Mouse (Mus musculus): ENCODE data around the gene BC034090. TPM values are rescaled to one million over a fixed set of nuclear protein-coding genes. Genes with fewer than 3 reads are reported as not detected.

Gene BC034090
- polyA plus RNA-seq, 2 experiments = 5.6 to 28.0 TPM

DNA sequence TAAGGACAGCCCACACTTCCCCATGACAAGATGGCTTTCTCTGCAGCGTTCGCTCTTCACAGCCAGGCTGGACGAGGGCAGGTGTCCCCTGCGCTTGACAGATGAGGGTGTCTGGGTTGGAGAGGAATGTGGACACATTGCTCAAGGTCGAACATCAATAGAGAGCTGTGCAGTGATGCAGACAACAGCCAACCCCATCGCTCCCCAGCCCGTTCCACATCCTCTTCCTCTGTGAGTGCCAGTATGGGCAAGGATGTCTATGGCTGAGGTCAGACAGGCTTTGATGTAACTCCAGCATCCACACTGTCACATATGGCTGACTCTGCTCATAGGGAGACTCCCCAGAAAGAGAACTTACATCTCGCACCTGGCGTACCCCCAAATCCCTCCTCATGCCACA lies 10.9 kb downstream of the BC034090 start:
- Histone ChIP-seq H3K9me3 (ENCODE audit: control insufficient read depth, low read length) (no peaks in the 10 kb centered on the region), H3K4me3 (replicated peaks; ENCODE audit: low read length) (no peak overlapping the region), H3K27ac (replicated peaks; ENCODE audit: low read depth, low read length) (peak overlapping the region; percentile 76), H3K4me2 (replicated peaks; ENCODE audit: low read depth, low read length, severe bottlenecking) (no peak overlapping the region), H3K9ac (ENCODE audit: low read depth, low read length, severe bottlenecking) (no peak overlapping the region), H3K4me1 (ENCODE audit: control insufficient read depth, insufficient read depth, low read length) (peaks cover 83% of the 10 kb centered on the region), H3K27me3 (ENCODE audit: control insufficient read depth, insufficient read depth, low read length) (no peaks in the 10 kb centered on the region), H3K36me3 (ENCODE audit: control insufficient read depth, insufficient read depth, low read length) (peaks cover 18% of the 10 kb centered on the region; the same call in 1 of the 2 replicates)
- WGBS = 73% methylated on average over 9 of the region's 9 CpGs
- no peak for TF ChIP-seq POLR2A (IDR thresholded peaks at IDR 0.05; ENCODE audit: borderline replicate concordance, extremely low read depth, insufficient read depth, insufficient read length)
- ATAC-seq (ENCODE audit: low FRiP score, low read depth) (no peak), DNase-seq (ENCODE audit: low spot score) (no peak)

DNA sequence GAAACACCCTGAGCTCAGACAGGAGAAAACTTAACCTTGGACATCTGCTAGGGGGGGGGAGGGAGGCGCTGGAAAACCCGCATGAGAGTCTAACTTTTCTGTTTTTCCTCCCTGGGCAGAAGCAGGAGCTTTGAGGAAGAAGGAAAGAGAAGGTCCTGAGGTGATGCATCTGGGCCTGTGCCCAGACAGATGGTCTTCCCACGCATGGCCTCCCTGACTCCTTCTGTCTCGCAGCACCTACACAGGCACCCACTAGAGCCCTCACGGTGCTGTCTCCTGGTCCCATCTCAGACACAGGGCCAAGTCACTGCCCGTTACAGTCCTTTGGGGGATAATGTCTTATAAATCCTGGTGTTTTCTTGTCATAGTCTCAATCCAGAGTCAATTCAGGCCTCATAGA lies 11.5 kb downstream of the BC034090 start:
- Histone ChIP-seq H3K4me2 (replicated peaks; ENCODE audit: low read depth, low read length, severe bottlenecking) (no peak overlapping the region), H3K9ac (ENCODE audit: low read depth, low read length, severe bottlenecking) (no peak overlapping the region), H3K4me1 (ENCODE audit: control insufficient read depth, insufficient read depth, low read length) (peaks cover 83% of the 10 kb centered on the region), H3K27me3 (ENCODE audit: control insufficient read depth, insufficient read depth, low read length) (no peaks in the 10 kb centered on the region), H3K4me3 (replicated peaks; ENCODE audit: low read length) (no peak overlapping the region), H3K36me3 (ENCODE audit: control insufficient read depth, insufficient read depth, low read length) (peaks cover 14% of the 10 kb centered on the region; the same call in 1 of the 2 replicates), H3K9me3 (ENCODE audit: control insufficient read depth, low read length) (no peaks in the 10 kb centered on the region), H3K27ac (replicated peaks; ENCODE audit: low read depth, low read length) (peak overlapping the region; percentile 76)
- no peak for DNase-seq (ENCODE audit: low spot score)
- TF ChIP-seq POLR2A (IDR thresholded peaks at IDR 0.05; ENCODE audit: borderline replicate concordance, extremely low read depth, insufficient read depth, insufficient read length) = no peak
- WGBS = 58% methylated on average over 6 of the region's 6 CpGs
- ATAC-seq (ENCODE audit: low FRiP score, low read depth) = no peak

DNA sequence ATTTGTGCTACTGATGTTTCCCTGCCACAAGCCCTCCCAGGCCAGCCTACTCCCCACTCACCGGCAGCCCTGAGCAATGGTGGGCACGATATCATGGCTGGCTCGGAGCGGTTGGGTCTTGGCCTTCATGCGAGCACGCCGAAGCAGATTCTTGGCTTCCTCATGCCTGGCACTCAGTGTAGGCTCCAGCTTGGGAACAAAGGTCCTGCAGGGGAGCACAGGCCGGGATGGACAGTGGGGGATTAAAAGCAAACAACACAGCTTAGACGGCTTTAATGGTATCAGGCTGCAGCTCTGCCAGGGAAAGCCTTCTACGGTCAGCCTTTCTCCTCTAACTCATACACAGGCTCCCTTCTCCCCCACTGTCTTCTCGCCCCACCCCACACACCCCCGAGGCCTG lies 11.9 kb downstream of the BC034090 start:
- WGBS = 70% methylated on average over 12 of the region's 12 CpGs
- Histone ChIP-seq H3K27ac (replicated peaks; ENCODE audit: low read depth, low read length) (no peak overlapping the region; the same call in 1 of the 2 replicates), H3K27me3 (ENCODE audit: control insufficient read depth, insufficient read depth, low read length) (no peaks in the 10 kb centered on the region), H3K9me3 (ENCODE audit: control insufficient read depth, low read length) (no peaks in the 10 kb centered on the region), H3K4me1 (ENCODE audit: control insufficient read depth, insufficient read depth, low read length) (peaks cover 82% of the 10 kb centered on the region), H3K4me3 (replicated peaks; ENCODE audit: low read length) (no peak overlapping the region), H3K4me2 (replicated peaks; ENCODE audit: low read depth, low read length, severe bottlenecking) (no peak overlapping the region), H3K36me3 (ENCODE audit: control insufficient read depth, insufficient read depth, low read length) (peaks cover 15% of the 10 kb centered on the region; the same call in 1 of the 2 replicates), H3K9ac (ENCODE audit: low read depth, low read length, severe bottlenecking) (no peak overlapping the region)
- no peak for DNase-seq (ENCODE audit: low spot score)
- TF ChIP-seq POLR2A (IDR thresholded peaks at IDR 0.05; ENCODE audit: borderline replicate concordance, extremely low read depth, insufficient read depth, insufficient read length) = no peak
- no peak for ATAC-seq (ENCODE audit: low FRiP score, low read depth)

DNA sequence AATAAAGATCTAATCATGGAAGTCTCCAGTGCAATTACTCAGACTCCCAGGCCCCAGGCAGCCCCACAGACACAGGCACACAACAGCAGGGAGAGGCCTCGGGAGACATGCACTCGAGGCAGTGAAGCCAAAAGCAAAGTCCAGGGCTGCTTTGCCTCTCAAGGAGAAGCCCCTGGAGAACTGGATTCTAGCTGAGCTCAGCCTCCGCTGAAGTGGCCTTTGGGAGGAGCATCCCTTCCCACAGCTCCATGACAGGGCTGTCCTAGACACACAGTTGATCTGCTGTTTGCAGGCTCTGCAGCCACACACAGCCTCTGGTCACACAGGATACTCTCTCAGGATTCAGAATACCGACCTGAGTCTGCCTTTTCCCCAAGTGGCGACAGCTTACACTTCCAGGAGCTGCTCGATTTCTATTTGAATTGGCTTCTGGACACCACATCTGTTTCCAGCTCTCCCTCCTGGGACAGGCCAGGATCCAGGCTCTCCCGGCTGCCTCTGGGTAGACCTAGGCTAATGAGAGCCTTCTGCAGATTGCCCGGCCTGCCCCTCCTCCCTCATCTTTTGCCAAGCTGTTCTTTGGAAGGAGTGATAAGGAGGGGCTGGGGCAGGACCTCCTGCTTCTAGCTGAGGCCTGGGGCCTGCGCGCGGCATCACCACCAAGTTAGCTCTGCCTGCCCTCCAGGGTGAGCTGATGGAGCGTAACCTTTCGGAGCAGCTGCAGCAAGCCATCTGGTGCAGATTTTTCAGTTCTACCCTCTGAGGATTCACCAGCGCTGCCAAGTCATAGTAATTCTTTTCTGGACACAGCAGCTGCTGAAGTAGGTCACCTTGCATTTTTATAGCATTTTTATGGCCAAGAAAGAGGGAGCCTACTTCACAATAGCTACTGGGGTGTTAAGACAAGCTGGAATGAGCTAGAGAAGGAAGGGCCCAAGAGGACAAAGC lies 14.5 kb downstream of the BC034090 start:
- Histone ChIP-seq H3K27me3 (ENCODE audit: control insufficient read depth, insufficient read depth, low read length) (no peaks in the 10 kb centered on the region), H3K9me3 (ENCODE audit: control insufficient read depth, low read length) (no peaks in the 10 kb centered on the region), H3K36me3 (ENCODE audit: control insufficient read depth, insufficient read depth, low read length) (peaks cover 20% of the 10 kb centered on the region), H3K4me3 (replicated peaks; ENCODE audit: low read length) (no peak overlapping the region), H3K9ac (ENCODE audit: low read depth, low read length, severe bottlenecking) (0 out of 2 replicates have a peak overlapping the region, but pooled peaks have one; percentile 8), H3K4me1 (ENCODE audit: control insufficient read depth, insufficient read depth, low read length) (peaks cover 59% of the 10 kb centered on the region), H3K4me2 (replicated peaks; ENCODE audit: low read depth, low read length, severe bottlenecking) (peak overlapping the region; percentile 13), H3K27ac (replicated peaks; ENCODE audit: low read depth, low read length) (peak overlapping the region; percentile 45)
- WGBS = 16% methylated on average over 14 of the region's 14 CpGs
- TF ChIP-seq POLR2A (IDR thresholded peaks at IDR 0.05; ENCODE audit: borderline replicate concordance, extremely low read depth, insufficient read depth, insufficient read length) = no peak
- DNase-seq (ENCODE audit: low spot score) = peak; percentile 82
- ATAC-seq (ENCODE audit: low FRiP score, low read depth) = peak; percentile 54

DNA sequence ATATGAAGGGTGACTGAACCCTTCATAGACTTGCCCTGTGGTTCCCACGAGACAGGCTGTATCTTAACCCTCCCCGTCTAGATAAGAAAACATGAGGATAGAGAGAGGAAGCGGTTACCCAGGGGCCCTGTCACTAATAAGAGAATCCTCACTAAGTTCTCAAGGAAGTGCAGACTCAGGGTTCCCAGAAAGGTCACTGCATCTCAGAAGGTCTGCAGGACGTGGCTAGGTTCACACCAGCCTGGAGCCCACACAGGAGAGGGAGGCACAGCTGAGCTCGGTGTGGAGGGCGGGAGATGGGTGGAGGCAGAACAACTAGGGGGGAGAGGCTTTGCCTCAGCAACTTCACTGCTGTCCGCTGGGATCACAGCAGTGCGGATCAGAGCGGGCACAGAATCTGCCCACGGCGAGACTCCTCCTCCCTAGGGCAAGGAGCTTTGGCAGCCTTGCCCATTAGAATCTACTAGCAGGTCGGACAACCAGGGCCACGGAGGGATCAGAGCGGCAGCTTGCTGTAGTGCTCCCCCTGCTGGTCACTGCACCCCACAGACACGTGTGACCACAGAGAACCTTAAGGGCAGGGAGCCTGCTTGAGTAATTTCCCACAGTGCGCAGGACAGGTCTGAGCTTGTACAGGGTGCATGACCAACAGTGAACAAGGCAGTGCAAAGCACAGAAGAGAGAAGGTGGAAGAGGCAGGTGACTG lies 20.2 kb downstream of the BC034090 start:
- DNase-seq (ENCODE audit: low spot score) = peak; percentile 90
- Histone ChIP-seq H3K27me3 (ENCODE audit: control insufficient read depth, insufficient read depth, low read length) (no peaks in the 10 kb centered on the region), H3K9ac (ENCODE audit: low read depth, low read length, severe bottlenecking) (no peak overlapping the region), H3K4me1 (ENCODE audit: control insufficient read depth, insufficient read depth, low read length) (peaks cover 17% of the 10 kb centered on the region), H3K4me3 (replicated peaks; ENCODE audit: low read length) (no peak overlapping the region), H3K9me3 (ENCODE audit: control insufficient read depth, low read length) (no peaks in the 10 kb centered on the region), H3K27ac (replicated peaks; ENCODE audit: low read depth, low read length) (no peak overlapping the region), H3K4me2 (replicated peaks; ENCODE audit: low read depth, low read length, severe bottlenecking) (no peak overlapping the region), H3K36me3 (ENCODE audit: control insufficient read depth, insufficient read depth, low read length) (peaks cover 50% of the 10 kb centered on the region)
- ATAC-seq (ENCODE audit: low FRiP score, low read depth) = peak; percentile 78
- no peak for TF ChIP-seq POLR2A (IDR thresholded peaks at IDR 0.05; ENCODE audit: borderline replicate concordance, extremely low read depth, insufficient read depth, insufficient read length)
- 32% methylated on average over 16 of the region's 16 CpGs for WGBS

Measured in limb, embryonic 14.5 days (tissue).